Mouse (Mus musculus) heart, postnatal 0 days (tissue): ENCODE results near the gene Slf2.

Source experiments
- CTCF ChIP-seq: IDR thresholded peaks from 2 replicates; pipeline ENCODE4 v1.5.1; 2016; ENCODE audit warnings: antibody characterized with exemption, control low read depth, low read depth
- EP300 ChIP-seq: IDR thresholded peaks from 2 replicates; pipeline ENCODE4 v1.6.1; 2016; ENCODE audit warnings: antibody characterized with exemption, low read depth

DNA sequence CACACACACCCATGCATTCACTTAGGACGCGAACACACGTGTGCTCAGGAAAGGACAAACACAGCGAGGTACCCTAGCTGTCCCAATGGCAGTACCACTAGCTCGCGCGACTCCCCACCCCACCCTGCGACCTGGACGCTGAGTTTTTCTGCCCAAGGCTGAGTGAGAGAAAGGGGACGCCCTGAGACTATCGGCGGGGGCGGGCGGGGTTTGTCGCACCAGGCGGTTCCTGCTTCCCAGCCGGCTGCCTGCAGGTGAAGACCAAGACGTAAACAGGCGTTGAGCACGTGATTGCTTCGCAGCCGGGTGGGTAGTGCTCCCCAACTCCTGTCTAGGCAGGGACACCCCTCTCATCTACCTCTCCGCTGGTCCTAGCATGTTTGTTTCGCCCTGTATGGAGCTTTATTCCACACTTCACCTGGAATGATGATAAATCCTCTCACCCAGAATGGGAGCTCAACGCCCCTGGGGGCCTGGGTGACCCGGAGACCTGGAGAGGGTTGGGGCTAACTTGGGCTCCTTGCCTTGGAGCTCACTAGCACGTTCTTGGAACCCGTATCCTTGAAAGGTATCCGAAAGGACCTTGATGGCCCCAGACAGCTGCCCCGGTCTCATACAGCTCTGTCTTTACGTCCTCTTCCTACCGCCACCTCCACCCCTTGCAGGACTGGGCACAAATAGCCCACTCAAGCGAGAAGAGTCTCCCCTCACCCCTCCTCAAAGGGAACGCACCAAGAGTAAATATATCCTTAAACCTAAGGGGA lies 84.7 kb downstream of the Slf2 start:
- TF ChIP-seq CTCF (no peak), EP300 (no peak)
